Mouse (Mus musculus): ENCODE data around the gene Galnt18. TPM values are rescaled to one million over a fixed set of nuclear protein-coding genes. Genes with fewer than 3 reads are reported as not detected.

The Galnt18 gene
- total RNA-seq, 2 experiments from 2014 or later: 47.6 to 55.3 TPM

- intact Hi-C loops (cut with DNase I): no loop called here
- DNase-seq (ENCODE audit: low spot score in 2 of 2): peak; percentile 34 to 65
These were observed 178.3 kb downstream of the Galnt18 start for GRCm38 (mm10) chr7:111601339-111602067.

DNA sequence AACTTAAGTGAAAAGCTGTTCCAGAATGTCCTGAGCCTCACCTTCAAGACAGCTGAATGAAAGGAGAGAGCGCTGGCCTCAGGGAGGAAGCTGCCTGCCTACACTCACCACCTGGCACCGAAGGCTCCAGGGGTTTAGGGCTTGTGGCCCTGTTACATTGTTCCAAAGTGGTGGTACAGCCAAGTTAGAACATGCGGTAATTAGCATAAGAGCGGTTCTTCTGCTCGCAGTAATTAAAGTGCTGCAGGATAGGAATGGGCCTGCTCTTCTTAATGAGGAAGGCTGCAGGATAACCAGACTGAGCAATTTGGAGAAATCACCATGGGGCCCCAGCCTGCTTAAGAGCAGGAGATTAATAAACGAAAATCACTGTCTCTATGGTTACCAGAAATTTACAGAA, 179.0 kb downstream of the Galnt18 start:
- intact Hi-C loops (cut with DNase I): no loop called here

DNA sequence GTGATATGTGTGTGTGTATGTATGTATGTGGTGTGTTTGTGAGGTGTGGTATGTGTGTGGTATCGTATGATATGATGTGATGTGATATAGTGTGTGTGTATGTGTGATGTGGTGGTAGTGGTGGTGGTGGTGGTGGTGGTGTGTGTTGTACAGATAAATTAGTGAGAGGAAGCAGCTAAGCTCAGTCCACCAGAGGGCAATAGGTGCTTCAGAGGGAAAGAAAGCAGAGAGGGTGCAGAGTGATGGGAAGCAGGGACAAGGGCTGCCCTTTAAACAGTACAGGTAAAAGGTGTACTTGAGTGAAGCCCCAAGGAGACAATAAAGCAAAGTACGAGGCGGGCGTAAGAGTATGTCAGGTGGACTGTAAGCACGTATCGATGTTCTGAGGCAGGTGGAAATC, 186.1 kb downstream of the Galnt18 start:
- DNase-seq (ENCODE audit: low spot score in 2 of 2): no peak

More for the DNA sequence above, 179.0 kb downstream of the Galnt18 start:
- DNase-seq (ENCODE audit: low spot score in 2 of 2): no peak

GRCm38 (mm10) chr7:111589506-111590125, 190.2 kb downstream of the Galnt18 start:
- intact Hi-C loops (cut with DNase I): no loop called here
- DNase-seq (ENCODE audit: low spot score in 2 of 2): no peak

More for the DNA sequence above, 186.1 kb downstream of the Galnt18 start:
- intact Hi-C loops (cut with DNase I): no loop called here

- no peak for DNase-seq (ENCODE audit: low spot score in 2 of 2)
- intact Hi-C loops (cut with DNase I): no loop called here
These were observed 191.4 kb downstream of the Galnt18 start for GRCm38 (mm10) chr7:111588291-111588781.

GRCm38 (mm10) chr7:111580547-111580946, 199.2 kb downstream of the Galnt18 start:
- no peak for DNase-seq (ENCODE audit: low spot score in 2 of 2)
- intact Hi-C loops (cut with DNase I): no loop called here

- intact Hi-C loops (cut with DNase I): no loop called here
- DNase-seq (ENCODE audit: low spot score in 2 of 2): no peak
These were observed 204.7 kb downstream of the Galnt18 start for GRCm38 (mm10) chr7:111575096-111575495.

DNA sequence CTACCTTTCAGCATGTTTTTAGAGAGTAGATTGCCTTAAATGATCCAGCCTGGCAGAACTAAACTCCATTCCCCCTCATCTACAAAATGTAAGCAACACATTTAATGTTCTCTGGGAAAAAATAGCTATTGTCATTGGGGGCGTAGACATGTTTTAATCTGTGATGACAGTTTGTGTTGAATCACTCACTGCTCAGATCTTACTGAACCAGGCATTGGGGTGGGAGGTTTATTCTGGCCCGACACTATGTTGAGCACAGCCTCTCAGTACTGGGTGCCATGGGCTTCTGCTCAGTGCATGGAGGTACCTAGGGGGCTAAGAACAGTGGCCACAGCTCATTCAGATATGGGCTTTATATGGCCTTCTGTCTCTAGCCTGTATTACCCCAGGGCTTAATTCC, 207.4 kb downstream of the Galnt18 start:
- peak; percentile 42 to 43 for DNase-seq (ENCODE audit: low spot score in 2 of 2)
- intact Hi-C loops (cut with DNase I): no loop called here

- DNase-seq (ENCODE audit: low spot score in 2 of 2): no peak
- intact Hi-C loops (cut with DNase I): no loop called here
These were observed 212.9 kb downstream of the Galnt18 start for GRCm38 (mm10) chr7:111566838-111567237.

DNA sequence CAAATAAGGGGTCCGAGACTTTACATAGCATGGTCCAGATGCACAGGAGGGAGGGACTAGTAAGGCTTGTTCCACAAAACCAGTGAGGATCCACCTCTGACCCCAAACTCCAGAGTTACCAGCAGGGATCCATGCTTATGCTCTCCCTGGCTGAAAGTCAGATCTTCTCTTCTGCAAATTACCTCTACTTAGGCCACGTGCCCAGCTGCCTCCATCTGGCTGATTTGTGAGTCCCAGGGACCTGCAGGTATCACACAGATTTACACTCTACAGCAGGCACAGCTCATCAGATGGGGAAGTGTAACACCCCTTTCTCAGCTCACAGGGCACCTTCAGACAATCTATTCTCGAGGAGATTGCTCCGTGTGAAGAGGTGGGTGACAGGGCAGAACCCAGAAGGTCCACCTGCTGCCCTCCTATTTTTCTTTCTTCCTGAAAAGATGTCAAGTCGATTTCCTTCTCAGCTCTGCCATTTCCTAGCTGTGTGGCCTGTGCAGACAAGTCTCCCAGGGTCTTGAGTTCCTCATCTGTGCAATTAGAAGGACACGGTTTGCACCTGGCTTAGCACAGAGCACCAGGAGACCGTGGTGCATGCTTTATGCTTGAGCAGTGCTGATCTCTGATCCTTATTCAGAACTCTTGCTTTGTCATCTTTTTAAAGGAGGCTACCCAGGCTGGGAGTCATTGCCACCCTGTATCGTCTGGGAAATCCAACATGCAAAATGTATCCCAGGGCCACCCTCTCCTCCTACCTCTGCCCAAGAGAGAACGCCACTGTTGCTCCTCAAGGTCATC, 216.3 kb downstream of the Galnt18 start:
- DNase-seq (ENCODE audit: low spot score in 2 of 2): no peak
- intact Hi-C loops (cut with DNase I): no loop called here

GRCm38 (mm10) chr7:111560097-111560496, 219.7 kb downstream of the Galnt18 start:
- no peak for DNase-seq (ENCODE audit: low spot score in 2 of 2)
- intact Hi-C loops (cut with DNase I): no loop called here

DNA sequence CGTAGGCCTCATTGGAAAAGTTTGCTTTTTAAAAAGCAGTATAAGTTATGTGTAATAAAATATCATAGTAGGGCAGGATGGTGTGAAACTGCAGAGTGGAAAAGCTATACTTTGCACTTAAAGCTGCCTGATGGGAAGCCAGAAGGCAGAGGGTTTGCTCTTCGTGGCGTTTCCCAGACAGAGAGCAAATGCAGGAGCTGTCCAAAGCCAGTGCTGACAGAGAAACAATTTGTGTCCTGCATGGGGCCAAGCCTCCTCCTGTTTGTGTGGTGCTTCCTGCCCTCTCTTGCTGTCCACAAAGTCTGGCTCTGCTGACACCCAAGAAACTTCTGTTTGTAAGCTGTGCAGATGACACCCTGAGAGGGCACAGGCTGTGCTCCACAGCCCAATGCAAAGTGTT, 220.8 kb downstream of the Galnt18 start:
- intact Hi-C loops (cut with DNase I): no loop called here
- no peak for DNase-seq (ENCODE audit: low spot score in 2 of 2)

GRCm38 (mm10) chr7:111550987-111551386, 228.8 kb downstream of the Galnt18 start:
- intact Hi-C loops (cut with DNase I): loop anchor here (5.0 kb wide), 1 partner anchor 416 kb away; no protein-coding TSS in a partner anchor

DNA sequence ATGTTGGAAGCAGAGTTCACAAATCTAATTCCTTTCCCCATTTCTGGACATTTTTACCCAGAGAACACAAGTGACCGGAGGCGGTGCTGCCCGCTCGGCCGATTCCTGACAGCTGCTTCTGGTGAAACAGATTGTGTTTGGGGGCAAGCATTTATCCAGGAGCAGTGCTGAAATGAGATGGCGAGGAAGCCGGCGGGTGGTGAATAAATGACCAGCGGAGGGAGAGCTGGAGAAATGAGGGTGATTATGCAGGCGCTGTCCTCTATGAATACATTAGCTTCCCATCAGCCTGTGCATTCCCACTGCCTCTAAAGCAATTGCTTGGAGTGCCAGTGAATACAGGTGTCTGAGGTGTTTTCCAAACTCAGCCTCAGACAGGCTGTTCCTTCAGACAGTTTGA, 232.7 kb downstream of the Galnt18 start:
- intact Hi-C loops (cut with DNase I): no loop called here
- peak; percentile 20 to 49 for DNase-seq (ENCODE audit: low spot score in 2 of 2)

More at GRCm38 (mm10) chr7:111550987-111551386, 228.8 kb downstream of the Galnt18 start:
- DNase-seq (ENCODE audit: low spot score in 2 of 2): no peak

GRCm38 (mm10) chr7:111545614-111546013, 234.2 kb downstream of the Galnt18 start:
- DNase-seq (ENCODE audit: low spot score in 2 of 2): no peak
- intact Hi-C loops (cut with DNase I): no loop called here

- intact Hi-C loops (cut with DNase I): no loop called here
- DNase-seq (ENCODE audit: low spot score in 2 of 2): no peak
These were observed 241.8 kb downstream of the Galnt18 start for GRCm38 (mm10) chr7:111537946-111538345.

GRCm38 (mm10) chr7:111534826-111535405, 244.9 kb downstream of the Galnt18 start:
- DNase-seq (ENCODE audit: low spot score in 2 of 2): no peak
- intact Hi-C loops (cut with DNase I): no loop called here

DNA sequence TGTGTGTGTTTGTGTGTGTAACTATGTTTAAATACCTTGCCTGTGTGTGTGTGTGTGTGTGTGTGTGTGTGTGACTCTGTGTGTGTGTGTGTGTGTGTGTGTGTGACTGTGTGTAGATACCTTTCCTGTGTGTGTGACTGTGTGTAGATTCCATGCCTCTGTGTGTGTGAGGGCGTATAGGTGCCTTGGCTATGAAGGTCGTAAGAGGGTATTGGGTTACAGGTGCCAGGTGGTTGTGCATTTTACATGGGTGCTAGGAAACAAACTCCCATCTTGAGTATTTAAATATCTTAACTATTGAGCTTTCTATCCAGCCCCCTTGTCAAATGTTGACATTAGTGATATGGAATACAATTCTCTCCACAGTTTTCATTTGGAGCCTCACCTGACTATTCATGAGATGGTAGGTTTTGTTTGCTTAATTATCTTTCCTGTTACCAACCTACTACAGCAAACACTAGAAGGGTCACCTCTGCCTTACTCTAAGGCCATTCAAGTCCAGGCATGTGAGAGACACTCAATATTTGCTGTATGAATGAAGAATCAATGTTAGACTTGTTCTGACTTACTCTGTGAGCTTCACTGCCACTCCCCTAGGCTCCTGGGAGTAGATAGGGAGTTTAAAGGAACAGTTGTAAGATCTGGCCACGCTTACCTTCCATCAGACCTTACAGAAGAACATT, 250.7 kb downstream of the Galnt18 start:
- no peak for DNase-seq (ENCODE audit: low spot score in 2 of 2)
- intact Hi-C loops (cut with DNase I): no loop called here

- intact Hi-C loops (cut with DNase I): no loop called here
These were observed 251.3 kb downstream of the Galnt18 start for GRCm38 (mm10) chr7:111528462-111528861.

More at GRCm38 (mm10) chr7:111528462-111528861, 251.3 kb downstream of the Galnt18 start:
- DNase-seq (ENCODE audit: low spot score in 2 of 2): no peak

Data from left cerebral cortex, postnatal 14 days (tissue).